In genomic region chr17:88440285-88441000, GRCm38 (mm10) we compare ENCODE assay signal across 8 mouse cellular contexts. TPM values are rescaled to one million over a fixed set of nuclear protein-coding genes. Genes with fewer than 3 reads are reported as not detected.
DNase-seq lines count a peak whose midpoint lies in the region; ATAC-seq and TF ChIP-seq lines count a peak whose summit lies in the region.

TSS of gene Foxn2 (plus strand) at chr17:88440711.

- no peak for TF ChIP-seq RAD21 in CH12.LX (IDR thresholded peaks at IDR 0.05; ENCODE audit: low read depth, low read length)

- no peak for TF ChIP-seq EP300 in CH12.LX (IDR thresholded peaks at IDR 0.05; ENCODE audit: low read length)
- no peak for TF ChIP-seq EP300 in liver, postnatal 0 days (IDR thresholded peaks at IDR 0.05; ENCODE audit: low read depth)

- peak; percentile 71 for TF ChIP-seq POLR2A in CH12.LX (IDR thresholded peaks at IDR 0.05; ENCODE audit: low read depth, low read length)

- DNase-seq in CH12.LX (ENCODE audit: extremely low read depth) = peak; percentile 89
- peak; percentile 88 for DNase-seq in c-Kit-positive CD71-positive TER-119-negative erythroid progenitor cells, embryonic 14.5 days (ENCODE audit: low read depth)
- DNase-seq in heart, postnatal 10 days = peak; percentile 95 to 96
- DNase-seq in large intestine, adult 2 months (ENCODE audit: low read depth, low spot score) = peak; percentile 69
- peak; percentile 98 for DNase-seq in liver, postnatal 0 days
- DNase-seq in testis, postnatal 10 days (ENCODE audit: low spot score) = peak; percentile 98

- no peaks in the 10 kb centered on the region for H3K36me3 ChIP-seq in CH12.LX (replicated peaks in 1 of 2; ENCODE audit: control insufficient read depth in 1 of 2, insufficient read depth in 1 of 2, low read length in 1 of 2)
- no peaks in the 10 kb centered on the region for H3K36me3 ChIP-seq in forebrain, embryonic 12.5 days (replicated peaks)
- no peaks in the 10 kb centered on the region for H3K36me3 ChIP-seq in liver, postnatal 0 days (replicated peaks; ENCODE audit: insufficient read depth, low read length)
- H3K36me3 ChIP-seq in neural tube, embryonic 14.5 days (ENCODE audit: control insufficient read depth, insufficient read depth, low read length) = no peaks in the 10 kb centered on the region

- H3K27me3 ChIP-seq in CH12.LX (replicated peaks) = peaks cover 2% of the 10 kb centered on the region
- 0 out of 2 replicates have a peak, but pooled peaks cover 7% of the 10 kb centered on the region for H3K27me3 ChIP-seq in forebrain, embryonic 12.5 days
- no peaks in the 10 kb centered on the region for H3K27me3 ChIP-seq in liver, postnatal 0 days (ENCODE audit: insufficient read depth, low read length)
- no peaks in the 10 kb centered on the region; the same call in 1 of the 2 replicates for H3K27me3 ChIP-seq in neural tube, embryonic 14.5 days (ENCODE audit: control insufficient read depth, insufficient read depth, low read length)

- H3K9me3 ChIP-seq in CH12.LX (replicated peaks; ENCODE audit: low read length) = peaks cover 2% of the 10 kb centered on the region
- H3K9me3 ChIP-seq in forebrain, embryonic 12.5 days = no peaks in the 10 kb centered on the region
- H3K9me3 ChIP-seq in liver, postnatal 0 days (ENCODE audit: low read length) = 0 out of 2 replicates have a peak, but pooled peaks cover 3% of the 10 kb centered on the region
- no peaks in the 10 kb centered on the region for H3K9me3 ChIP-seq in neural tube, embryonic 14.5 days (ENCODE audit: control insufficient read depth, low read length)

- intact Hi-C loops in heart, postnatal 10 days (cut with DNase I) = loop anchor here (2.0 to 5.0 kb wide), 4 partner anchors 42 to 373 kb away; partner anchors contain the start of gene Fbxo11

- H3K79me2 ChIP-seq in CH12.LX (replicated peaks; ENCODE audit: control insufficient read depth, extremely low read depth, insufficient read depth, poor library complexity, severe bottlenecking) = peaks cover 28% of the 10 kb centered on the region

- peak within 1 kb of the TSS; percentile 93 for H3K27ac ChIP-seq in CH12.LX (ENCODE audit: insufficient read depth, low read depth)
- H3K27ac ChIP-seq in forebrain, embryonic 12.5 days = peak within 1 kb of the TSS; percentile 93
- H3K27ac ChIP-seq in liver, postnatal 0 days (ENCODE audit: low read depth) = peak within 1 kb of the TSS; percentile 97
- peak within 1 kb of the TSS; percentile 85 for H3K27ac ChIP-seq in neural tube, embryonic 14.5 days (ENCODE audit: low read depth, low read length)

- in situ Hi-C loops in CH12.LX (cut with MboI; ENCODE audit: low pct_ligation_motif_present, low pct_unique_long_range_greater_than_20kb, low sequenced_read_pairs) = no loop called here

- H3K4me1 ChIP-seq in CH12.LX (ENCODE audit: control insufficient read depth in 1 of 2, insufficient read depth in 2 of 2) = peaks cover 0 to 16% of the 10 kb centered on the region in 2 experiments; a peak in 2 of 4 replicates
- H3K4me1 ChIP-seq in forebrain, embryonic 12.5 days = peaks cover 8% of the 10 kb centered on the region; the same call in 1 of the 2 replicates
- peaks cover 22% of the 10 kb centered on the region for H3K4me1 ChIP-seq in liver, postnatal 0 days (ENCODE audit: insufficient read depth)
- 0 out of 2 replicates have a peak, but pooled peaks cover 3% of the 10 kb centered on the region for H3K4me1 ChIP-seq in neural tube, embryonic 14.5 days (ENCODE audit: control insufficient read depth, insufficient read depth, low read length)

- TF ChIP-seq CTCF in CH12.LX (conservative IDR thresholded peaks at IDR 0.05 in 1 of 2, IDR thresholded peaks at IDR 0.05 in 1 of 2; ENCODE audit: low read depth in 2 of 2, low read length in 2 of 2) = no peak
- no peak for TF ChIP-seq CTCF in liver, postnatal 0 days (IDR thresholded peaks at IDR 0.05; ENCODE audit: low read depth)

- H3K4me2 ChIP-seq in CH12.LX (ENCODE audit: insufficient read depth, low read depth, poor library complexity, severe bottlenecking) = peak within 1 kb of the TSS; percentile 74
- peak within 1 kb of the TSS; percentile 79 for H3K4me2 ChIP-seq in forebrain, embryonic 12.5 days
- peak within 1 kb of the TSS; percentile 92 for H3K4me2 ChIP-seq in liver, postnatal 0 days (ENCODE audit: low read depth, low read length)
- H3K4me2 ChIP-seq in neural tube, embryonic 14.5 days (ENCODE audit: low read depth, low read length) = peak within 1 kb of the TSS; percentile 84

- dilution Hi-C loops in CH12.LX (cut with MboI; ENCODE audit: extremely low pct_ligation_motif_present, extremely low pct_unique_long_range_greater_than_20kb, low sequenced_read_pairs) = no loop called here

- H3K4me3 ChIP-seq in CH12.LX (replicated peaks in 1 of 3; ENCODE audit: low read depth in 2 of 3, low read length in 2 of 3, poor library complexity in 1 of 3) = peak within 1 kb of the TSS; percentile 66 to 89 (median 89)
- peak within 1 kb of the TSS; percentile 70 for H3K4me3 ChIP-seq in forebrain, embryonic 12.5 days (replicated peaks)
- H3K4me3 ChIP-seq in liver, postnatal 0 days (ENCODE audit: low read depth, low read length) = peak within 1 kb of the TSS; percentile 79
- peak within 1 kb of the TSS; percentile 92 for H3K4me3 ChIP-seq in neural tube, embryonic 14.5 days (ENCODE audit: low read depth, low read length)

- under 1% methylated on average over 64 of the region's 93 CpGs for WGBS in forebrain, embryonic 12.5 days
- under 1% methylated on average over 71 of the region's 93 CpGs for WGBS in large intestine, adult 2 months
- WGBS in liver, postnatal 0 days (ENCODE audit: insufficient replicate concordance) = under 1% methylated on average over 72 of the region's 93 CpGs
- WGBS in neural tube, embryonic 14.5 days = under 1% methylated on average over 68 of the region's 93 CpGs

- peak; percentile 92 for ATAC-seq in forebrain, embryonic 12.5 days (ENCODE audit: low FRiP score)
- peak; percentile 87 for ATAC-seq in liver, postnatal 0 days
- peak; percentile 92 for ATAC-seq in neural tube, embryonic 14.5 days (ENCODE audit: low read depth)

- H3K9ac ChIP-seq in CH12.LX (ENCODE audit: insufficient read depth, low read depth) = peak within 1 kb of the TSS; percentile 96
- H3K9ac ChIP-seq in forebrain, embryonic 12.5 days = peak within 1 kb of the TSS; percentile 90
- H3K9ac ChIP-seq in liver, postnatal 0 days (replicated peaks) = peak within 1 kb of the TSS; percentile 97
- H3K9ac ChIP-seq in neural tube, embryonic 14.5 days (replicated peaks; ENCODE audit: low read depth, low read length) = peak within 1 kb of the TSS; percentile 78

TF ChIP-seq in CH12.LX, 34 proteins besides CTCF, POLR2A, EP300 and RAD21:
- TF ChIP-seq TBP (conservative IDR thresholded peaks at IDR 0.05; ENCODE audit: low read depth, low read length) = no peak
- TF ChIP-seq MEF2A (IDR thresholded peaks at IDR 0.05; ENCODE audit: borderline replicate concordance, low read depth, low read length) = no peak
- no peak for TF ChIP-seq KAT2A (IDR thresholded peaks at IDR 0.05; ENCODE audit: insufficient replicate concordance, low read length)
- TF ChIP-seq SIN3A (IDR thresholded peaks at IDR 0.05; ENCODE audit: low read length) = peak; percentile 42; the same call in 1 of the 2 replicates
- TF ChIP-seq TCF12 (IDR thresholded peaks at IDR 0.05; ENCODE audit: low read depth, low read length) = peak; percentile 57
- peak; percentile 38; the same call in 1 of the 2 replicates for TF ChIP-seq E2F4 (IDR thresholded peaks at IDR 0.05; ENCODE audit: insufficient replicate concordance, low read depth, low read length)
- no peak for TF ChIP-seq MAFK (IDR thresholded peaks at IDR 0.05; ENCODE audit: insufficient replicate concordance, low read length)
- peak; percentile 84 for TF ChIP-seq MXI1 (IDR thresholded peaks at IDR 0.05; ENCODE audit: low read depth, low read length)
- TF ChIP-seq MAZ (IDR thresholded peaks at IDR 0.05; ENCODE audit: low read depth, low read length) = peak; percentile 83
- peak; percentile 91 for TF ChIP-seq MAX (IDR thresholded peaks at IDR 0.05; ENCODE audit: low read length)
- TF ChIP-seq NELFE (IDR thresholded peaks at IDR 0.05; ENCODE audit: low read depth, low read length) = peak; percentile 17; the same call in 1 of the 2 replicates
- TF ChIP-seq ELF1 (IDR thresholded peaks at IDR 0.05; ENCODE audit: low read depth, low read length) = peak; percentile 67; the same call in 1 of the 2 replicates

RNA-seq across cellular contexts. Expression of gene Foxn2, which starts in this region (rescaled TPM):
- total RNA-seq in CH12.LX (2012; rRNA removed) (13.2 and 16.2 TPM in 2 replicates), CH12.LX (2014; rRNA removed) (24.6 and 27.9 TPM in 2 replicates)
- polyA plus RNA-seq in CH12.LX (2012; ENCODE audit: insufficient read length, low read depth) = 16.0 and 17.2 TPM in 2 replicates
- 13.4 and 14.9 TPM in 2 replicates for polyA plus RNA-seq in forebrain, embryonic 12.5 days (2016; fragmentation: Nextera tagmentation; extraction: Ambion mirVana)
- 10 to 100 TPM; 12.9 to 14.2 TPM for total RNA-seq in heart, postnatal 10 days (2021)
- polyA plus RNA-seq in large intestine, adult 2 months (2012; rRNA removed) = 2.7 and 5.1 TPM in 2 replicates
- 6.6 and 6.8 TPM in 2 replicates for polyA plus RNA-seq in liver, postnatal 0 days (2015; fragmentation: Nextera tagmentation; extraction: Ambion mirVana)
- polyA plus RNA-seq in neural tube, embryonic 14.5 days (2014; fragmentation: Nextera tagmentation; extraction: Ambion mirVana) = 8.1 and 8.6 TPM in 2 replicates

Comparison
In these comparisons a context has a peak if more than half of its experiments do, and no peak if none do; other contexts are left out.
1. Peak in every context shown above with its lines: DNase-seq, ATAC-seq, H3K4me3 ChIP-seq and H3K27ac ChIP-seq.